Mouse (Mus musculus) limb, embryonic 12.5 days (tissue): Measurements from ENCODE around the gene Olfr324. TPM values are rescaled to one million over a fixed set of nuclear protein-coding genes. Genes with fewer than 3 reads are reported as not detected.

Experiments used
- ATAC-seq: fragments of 200-750 bp; cut with Nextera tagmentation; 2 replicates; pipeline ENCODE4 v1.8.0; 2017; ENCODE audit warnings: low read depth, moderate TSS enrichment; ENCODE audit not compliant: insufficient number of reproducible peaks, insufficient read depth, low FRiP score, low TSS enrichment
- H3K27ac ChIP-seq: fragments of 300-500 bp; sonication (generic); 2 replicates; pipeline ENCODE4 v1.5.1; 2016; ENCODE audit warnings: mild to moderate bottlenecking, moderate library complexity
- H3K27me3 ChIP-seq: fragments of 300-500 bp; sonication (generic); 2 replicates; pipeline ENCODE4 v1.6.1; 2016; ENCODE audit warnings: mild to moderate bottlenecking, moderate library complexity
- H3K36me3 ChIP-seq: fragments of 300-500 bp; sonication (generic); 2 replicates; pipeline ENCODE4 v1.6.1; 2016; ENCODE audit warnings: mild to moderate bottlenecking, moderate library complexity
- H3K4me1 ChIP-seq: fragments of 300-500 bp; sonication (generic); replicated peaks from 2 replicates; pipeline ENCODE4 v1.6.1; 2016
- H3K4me2 ChIP-seq: fragments of 300-500 bp; sonication (generic); 2 replicates; pipeline ENCODE4 v1.6.1; 2016; ENCODE audit warnings: mild to moderate bottlenecking, moderate library complexity
- H3K4me3 ChIP-seq: fragments of 300-500 bp; sonication (generic); replicated peaks from 2 replicates; pipeline ENCODE4 v1.5.1; 2016; ENCODE audit warnings: mild to moderate bottlenecking
- H3K9ac ChIP-seq: fragments of 300-500 bp; sonication (generic); replicated peaks from 2 replicates; pipeline ENCODE4 v1.6.1; 2016; ENCODE audit warnings: mild to moderate bottlenecking, moderate library complexity
- H3K9me3 ChIP-seq: fragments of 300-500 bp; sonication (generic); 2 replicates; pipeline ENCODE4 v1.6.1; 2016; ENCODE audit warnings: mild to moderate bottlenecking, moderate library complexity
- WGBS: fragments of 180-500 bp; shearing (Covaris S2); methylation state at CpG from one replicate; pipeline ENCODE4 v1.1.7; 2016; 5-methylcytosine and 5-hydroxymethylcytosine counted together
- polyA plus RNA-seq: library from polyadenylated mRNA; unstranded; fragments of >200 nt; fragmentation: Nextera tagmentation; extraction: Ambion mirVana; gene quantifications from 2 replicates; pipeline ENCODE4 v1.2.1, GENCODE M21; 2016

The Olfr324 gene
- polyA plus RNA-seq = not detected in 2 replicates

DNA sequence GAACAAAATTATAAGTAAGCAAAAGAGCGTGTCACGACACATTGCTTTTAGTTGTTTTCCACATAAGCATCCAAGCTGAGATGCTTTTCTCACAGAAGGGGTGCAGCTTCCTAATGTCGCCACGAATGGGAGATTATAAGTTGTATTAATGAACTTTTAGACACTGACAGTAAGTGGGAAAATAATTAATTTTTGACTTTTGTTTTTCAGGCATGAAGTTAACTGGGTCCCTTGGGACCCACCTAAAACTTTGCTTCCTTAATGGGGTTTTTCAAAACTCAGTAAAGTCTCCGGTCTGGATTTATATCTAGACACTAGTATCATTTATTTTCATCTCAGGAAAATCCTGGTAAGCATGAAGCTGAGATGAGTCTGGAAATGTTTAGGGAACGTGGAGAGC, at the start of gene Olfr324:
Gene Olfr324 (plus strand): TSS at position 301 of the 400 bp plus-strand sequence.
- no peak for ATAC-seq
- Histone ChIP-seq H3K4me2 (no peak within 1 kb of the TSS), H3K4me1 (no peaks in the 10 kb centered on the region), H3K9me3 (no peaks in the 10 kb centered on the region), H3K36me3 (no peaks in the 10 kb centered on the region), H3K4me3 (no peak within 1 kb of the TSS), H3K9ac (no peak within 1 kb of the TSS), H3K27me3 (no peaks in the 10 kb centered on the region; the same call in 1 of the 2 replicates), H3K27ac (no peak within 1 kb of the TSS)
- WGBS = 85% methylated on average over 6 of the region's 6 CpGs

DNA sequence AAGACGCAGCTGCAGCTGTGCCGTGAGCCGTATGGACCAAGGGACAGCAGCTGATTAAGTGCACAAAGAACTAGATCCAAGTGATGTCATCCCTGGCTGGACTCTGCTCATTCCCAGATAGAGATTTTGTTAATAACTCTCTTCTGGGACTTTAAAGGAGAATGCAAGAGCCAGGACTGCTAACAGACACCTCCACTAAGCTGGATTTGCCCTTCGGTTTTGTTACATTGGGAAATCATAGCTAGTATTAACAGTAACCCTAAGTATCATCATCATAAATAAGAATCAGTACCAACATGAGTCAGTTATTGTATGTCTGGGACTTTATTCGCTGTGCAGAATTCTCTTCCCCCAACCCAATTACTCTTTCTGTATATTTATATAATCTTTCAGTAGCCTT, 48.6 kb upstream of the Olfr324 start, which contains the start of gene Olfr329-ps:
Gene Olfr329-ps (minus strand): TSS at position 101 of the 400 bp plus-strand sequence.
- WGBS = 83% methylated on average over 5 of the region's 5 CpGs
- no peak for ATAC-seq
- Histone ChIP-seq H3K27ac (no peak within 1 kb of the TSS), H3K27me3 (no peaks in the 10 kb centered on the region), H3K4me2 (no peak within 1 kb of the TSS), H3K4me3 (no peak within 1 kb of the TSS), H3K36me3 (no peaks in the 10 kb centered on the region), H3K9me3 (no peaks in the 10 kb centered on the region), H3K4me1 (no peaks in the 10 kb centered on the region), H3K9ac (no peak within 1 kb of the TSS)

DNA sequence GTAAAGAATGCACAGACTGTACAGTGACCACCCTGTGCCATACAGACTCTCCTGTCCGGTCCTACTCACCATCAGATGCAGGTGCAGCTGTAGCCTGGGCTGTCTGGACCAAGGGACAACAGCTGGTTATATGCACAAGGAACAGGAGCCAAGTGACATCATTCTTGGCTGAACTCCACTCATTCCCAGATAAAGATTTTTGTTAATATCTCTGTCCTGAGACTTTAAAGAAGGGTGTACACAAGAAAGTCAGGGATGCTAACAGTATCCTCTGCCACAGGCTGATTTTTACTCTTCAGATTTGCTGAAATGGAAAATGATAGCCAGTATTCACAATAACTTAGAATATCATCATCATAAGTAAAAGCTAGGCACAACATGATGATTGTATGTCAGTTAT, 39.4 kb upstream of the Olfr324 start, which contains the start of gene Olfr328:
Gene Olfr328 (minus strand): TSS at position 101 of the 400 bp plus-strand sequence.
- no peaks in the 10 kb centered on the region for H3K4me1 ChIP-seq
- WGBS = 77% methylated on average over 1 of the region's 1 CpGs
- no peak within 1 kb of the TSS for H3K27ac ChIP-seq
- H3K36me3 ChIP-seq = no peaks in the 10 kb centered on the region
- no peak for ATAC-seq
- no peaks in the 10 kb centered on the region for H3K9me3 ChIP-seq
- H3K9ac ChIP-seq = no peak within 1 kb of the TSS
- no peak within 1 kb of the TSS for H3K4me2 ChIP-seq
- H3K4me3 ChIP-seq = no peak within 1 kb of the TSS
- H3K27me3 ChIP-seq = no peaks in the 10 kb centered on the region

DNA sequence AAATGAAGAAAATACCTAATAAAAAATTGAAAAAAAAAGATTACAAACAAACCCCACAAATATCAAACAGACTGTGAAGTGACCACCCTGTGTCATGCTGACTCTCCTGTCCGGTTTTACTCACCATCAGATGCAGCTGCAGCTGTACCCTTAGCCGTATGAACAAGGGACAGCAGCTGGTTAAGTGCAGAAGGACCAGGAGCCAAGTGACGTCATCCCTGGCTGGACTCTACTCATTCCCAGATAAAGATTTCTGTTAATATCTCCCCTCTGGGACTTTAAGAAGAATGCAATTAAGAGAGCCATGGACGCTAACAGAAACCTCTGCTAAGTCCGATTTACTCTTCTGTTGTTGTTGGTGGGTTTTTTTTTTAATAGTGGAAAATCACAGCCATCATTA, 24.5 kb upstream of the Olfr324 start, which contains the start of gene Olfr224:
Gene Olfr224 (minus strand): TSS at position 149 of the 400 bp plus-strand sequence.
- Histone ChIP-seq H3K27ac (no peak within 1 kb of the TSS), H3K9me3 (no peaks in the 10 kb centered on the region), H3K9ac (no peak within 1 kb of the TSS), H3K4me1 (no peaks in the 10 kb centered on the region), H3K4me2 (no peak within 1 kb of the TSS), H3K36me3 (no peaks in the 10 kb centered on the region), H3K27me3 (no peaks in the 10 kb centered on the region), H3K4me3 (no peak within 1 kb of the TSS)
- ATAC-seq = no peak
- WGBS = 81% methylated on average over 5 of the region's 5 CpGs

DNA sequence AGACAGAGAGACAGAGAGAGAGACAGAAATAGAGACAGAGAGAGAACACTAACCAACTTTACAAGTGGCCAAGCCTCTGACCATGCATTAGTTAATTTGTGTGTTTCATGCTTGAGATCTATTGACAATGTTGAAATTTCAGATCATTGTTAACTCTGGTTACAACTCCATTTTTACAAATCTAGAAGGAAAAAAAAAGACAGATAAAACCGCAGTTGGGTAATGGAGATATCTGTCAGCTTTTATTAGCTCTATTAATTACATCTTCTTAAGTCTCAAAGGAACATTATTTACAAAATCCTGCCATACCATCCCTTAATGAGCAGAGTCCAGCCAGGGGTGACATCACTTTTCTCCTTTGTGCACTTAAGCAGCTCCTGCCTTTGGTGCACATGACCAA, 17.5 kb upstream of the Olfr324 start, which contains the start of gene Olfr325:
Gene Olfr325 (plus strand): TSS at position 301 of the 400 bp plus-strand sequence.
- Histone ChIP-seq H3K4me1 (no peaks in the 10 kb centered on the region), H3K27me3 (no peaks in the 10 kb centered on the region), H3K4me2 (no peak within 1 kb of the TSS), H3K9ac (no peak within 1 kb of the TSS), H3K9me3 (no peaks in the 10 kb centered on the region), H3K27ac (no peak within 1 kb of the TSS), H3K36me3 (no peaks in the 10 kb centered on the region), H3K4me3 (no peak within 1 kb of the TSS)
- no peak for ATAC-seq
- 98% methylated on average over 1 of the region's 1 CpGs for WGBS

DNA sequence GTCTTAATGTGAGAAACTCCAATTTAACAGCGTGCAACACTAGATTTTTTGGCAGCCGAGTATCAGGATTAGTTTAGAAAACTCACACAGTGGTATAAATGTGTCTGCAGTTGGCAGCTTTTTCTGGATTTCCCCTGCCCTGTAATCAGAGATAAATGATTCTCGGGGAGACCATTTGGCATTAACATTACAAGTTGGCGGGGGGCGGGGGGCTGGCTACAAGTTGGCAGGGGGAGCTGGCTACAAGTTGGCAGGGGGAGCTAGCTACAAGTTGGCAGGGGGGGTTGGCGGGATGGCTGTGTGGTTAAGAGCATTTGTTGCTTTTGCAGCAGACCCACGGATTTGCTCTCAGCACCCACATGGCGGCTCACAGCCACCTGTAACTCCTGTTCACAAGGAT, 16.3 kb upstream of the Olfr324 start:
- Histone ChIP-seq H3K4me2 (no peak overlapping the region), H3K27me3 (no peaks in the 10 kb centered on the region), H3K9me3 (no peaks in the 10 kb centered on the region), H3K4me3 (no peak overlapping the region), H3K36me3 (no peaks in the 10 kb centered on the region), H3K9ac (no peak overlapping the region), H3K4me1 (no peaks in the 10 kb centered on the region), H3K27ac (no peak overlapping the region)
- WGBS = 82% methylated on average over 8 of the region's 8 CpGs
- no peak for ATAC-seq

DNA sequence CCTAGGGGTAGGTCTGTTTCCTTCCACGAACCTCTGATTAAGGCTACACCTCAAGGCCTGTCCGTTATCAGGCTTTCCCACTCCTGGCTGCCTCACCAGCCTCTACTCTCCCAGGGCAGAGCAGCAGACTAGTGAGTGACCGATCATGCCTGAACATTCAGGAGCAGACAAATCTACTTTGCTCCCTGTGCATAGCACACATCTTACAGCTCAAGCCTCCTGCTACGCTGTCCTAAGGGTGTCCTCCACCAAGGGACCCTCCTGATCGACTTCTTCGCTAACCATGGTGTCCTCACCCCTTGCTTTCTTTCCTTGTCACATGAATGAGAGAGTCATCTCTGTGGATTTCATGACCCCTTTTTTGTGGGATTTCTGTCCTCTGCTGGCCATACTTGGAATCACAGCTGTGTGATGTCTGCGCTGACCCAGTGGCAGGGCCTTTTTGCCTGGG, 7.0 kb upstream of the Olfr324 start:
- Histone ChIP-seq H3K27ac (no peak overlapping the region), H3K36me3 (no peaks in the 10 kb centered on the region), H3K4me1 (no peaks in the 10 kb centered on the region), H3K9me3 (no peaks in the 10 kb centered on the region), H3K4me3 (no peak overlapping the region), H3K9ac (no peak overlapping the region), H3K4me2 (no peak overlapping the region), H3K27me3 (no peaks in the 10 kb centered on the region)
- ATAC-seq = no peak
- WGBS = 69% methylated on average over 7 of the region's 7 CpGs

DNA sequence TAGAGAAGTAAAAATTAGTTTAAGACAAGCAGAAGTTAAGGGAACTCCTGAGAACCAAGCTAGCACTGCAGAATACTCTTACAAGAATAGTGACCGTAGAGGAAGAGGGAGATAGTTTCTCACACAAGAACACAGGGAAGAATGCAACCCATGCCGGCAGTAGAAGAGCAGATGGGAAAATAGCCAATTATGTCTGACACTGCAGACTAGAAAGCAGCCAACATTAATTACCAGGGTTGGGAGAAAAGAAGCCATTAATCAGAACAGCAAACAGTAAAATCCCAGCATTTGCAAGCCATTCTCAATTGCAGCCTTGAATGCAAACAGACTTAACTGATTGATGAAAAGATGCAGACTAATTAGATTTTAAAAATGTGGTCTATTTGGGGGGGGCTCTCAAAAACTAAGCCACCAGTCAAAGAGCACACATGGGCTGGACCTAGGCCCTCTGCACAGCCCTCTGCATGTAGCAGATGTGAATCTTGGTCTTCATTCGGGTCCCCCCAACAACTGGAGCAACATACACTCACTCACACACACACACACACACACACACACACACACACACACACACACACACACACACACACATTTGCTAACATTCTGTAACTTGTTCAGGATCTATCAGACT, 6.2 kb upstream of the Olfr324 start:
- H3K4me1 ChIP-seq = no peaks in the 10 kb centered on the region
- H3K4me2 ChIP-seq = no peak overlapping the region
- H3K27ac ChIP-seq = no peak overlapping the region
- H3K9me3 ChIP-seq = no peaks in the 10 kb centered on the region
- H3K9ac ChIP-seq = no peak overlapping the region
- 65% methylated on average over 3 of the region's 3 CpGs for WGBS
- H3K36me3 ChIP-seq = no peaks in the 10 kb centered on the region
- no peak for ATAC-seq
- H3K4me3 ChIP-seq = no peak overlapping the region
- H3K27me3 ChIP-seq = no peaks in the 10 kb centered on the region

DNA sequence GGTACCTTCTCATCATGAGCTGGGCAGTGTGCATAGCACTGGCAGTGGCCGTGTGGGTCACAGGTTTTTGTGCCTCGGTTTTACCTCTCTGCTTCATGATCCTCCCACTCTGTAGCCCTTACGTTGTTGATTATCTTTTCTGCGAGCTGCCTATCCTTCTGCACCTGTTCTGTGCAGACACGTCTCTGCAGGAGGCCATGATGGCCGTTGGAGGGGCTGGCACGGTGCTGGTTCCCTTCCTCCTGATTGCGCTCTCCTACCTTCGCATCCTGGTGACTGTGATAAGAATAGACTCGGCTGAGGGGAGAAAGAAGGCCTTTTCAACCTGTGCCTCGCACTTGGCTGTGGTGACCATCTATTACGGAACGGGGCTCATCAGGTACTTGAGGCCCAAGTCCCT, 2.9 kb downstream of the Olfr324 start:
- no peak overlapping the region for H3K27ac ChIP-seq
- ATAC-seq = no peak
- no peak overlapping the region for H3K9ac ChIP-seq
- no peak overlapping the region for H3K4me3 ChIP-seq
- no peaks in the 10 kb centered on the region for H3K36me3 ChIP-seq
- no peak overlapping the region for H3K4me2 ChIP-seq
- no peaks in the 10 kb centered on the region; the same call in 1 of the 2 replicates for H3K27me3 ChIP-seq
- H3K9me3 ChIP-seq = no peaks in the 10 kb centered on the region
- no peaks in the 10 kb centered on the region for H3K4me1 ChIP-seq
- 87% methylated on average over 13 of the region's 13 CpGs for WGBS

DNA sequence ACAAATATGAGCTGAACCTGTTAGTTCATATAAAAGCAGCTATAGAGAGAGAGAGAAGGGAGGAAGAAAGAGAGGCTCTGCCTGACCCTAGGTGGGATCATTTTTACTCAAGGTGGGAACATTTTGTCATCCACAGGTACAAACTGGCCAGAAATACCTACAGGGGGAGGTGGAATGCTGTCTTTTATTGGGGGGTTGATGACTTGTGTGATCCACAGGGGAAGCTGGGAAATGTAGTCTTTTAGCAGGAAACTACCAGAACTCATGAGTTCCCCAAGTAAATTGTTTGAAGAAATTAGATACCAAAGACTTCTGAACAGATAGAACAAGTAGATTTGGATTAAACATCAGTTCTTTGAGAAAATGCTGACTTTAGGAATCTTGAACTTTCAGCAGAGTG, 7.1 kb downstream of the Olfr324 start:
- no peaks in the 10 kb centered on the region for H3K9me3 ChIP-seq
- no peak overlapping the region for H3K4me3 ChIP-seq
- ATAC-seq = no peak
- H3K27ac ChIP-seq = no peak overlapping the region
- H3K9ac ChIP-seq = no peak overlapping the region
- no peaks in the 10 kb centered on the region; the same call in 1 of the 2 replicates for H3K27me3 ChIP-seq
- H3K4me1 ChIP-seq = no peaks in the 10 kb centered on the region
- H3K4me2 ChIP-seq = no peak overlapping the region
- no peaks in the 10 kb centered on the region for H3K36me3 ChIP-seq

DNA sequence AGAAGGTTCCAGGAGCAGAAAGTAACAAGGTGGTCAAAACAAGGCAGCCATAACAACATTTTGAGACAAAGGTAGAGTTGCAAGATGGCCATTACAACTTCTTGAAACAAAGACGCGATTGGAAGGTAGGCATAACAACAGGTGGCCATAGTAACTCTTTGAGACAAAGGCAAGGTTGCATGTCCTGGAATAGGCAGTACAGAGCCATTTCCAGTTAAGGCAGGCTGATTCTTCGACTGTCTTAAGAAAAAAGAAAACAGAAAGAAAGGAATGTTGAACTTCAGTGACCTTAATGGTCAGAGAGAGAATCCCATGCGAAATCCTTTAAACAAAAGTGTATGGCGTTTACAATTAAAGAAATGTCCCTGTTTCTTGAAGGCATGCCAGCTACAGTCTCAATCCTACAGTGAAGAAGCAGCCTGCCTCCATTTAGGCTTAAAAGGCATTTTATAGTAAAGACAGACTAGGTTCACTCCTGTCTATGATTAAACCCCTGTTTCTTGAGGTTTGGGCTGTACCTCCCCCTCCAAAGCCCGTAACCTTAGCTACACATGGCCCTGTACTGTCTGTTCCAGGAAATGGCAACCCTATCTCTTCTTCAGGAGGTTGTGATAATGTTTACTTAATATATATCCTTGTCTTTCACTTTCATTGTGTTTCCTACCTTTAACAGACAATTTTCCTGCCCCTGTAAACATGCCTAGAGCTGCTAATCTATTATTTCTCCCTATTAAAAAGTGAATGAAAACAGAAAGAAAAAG, 8.1 kb downstream of the Olfr324 start:
- H3K4me1 ChIP-seq = no peaks in the 10 kb centered on the region
- no peak for ATAC-seq
- H3K9me3 ChIP-seq = no peaks in the 10 kb centered on the region
- 82% methylated on average over 6 of the region's 6 CpGs for WGBS
- H3K4me2 ChIP-seq = no peak overlapping the region
- H3K27me3 ChIP-seq = no peaks in the 10 kb centered on the region; the same call in 1 of the 2 replicates
- no peaks in the 10 kb centered on the region for H3K36me3 ChIP-seq
- no peak overlapping the region for H3K27ac ChIP-seq
- no peak overlapping the region for H3K4me3 ChIP-seq
- no peak overlapping the region for H3K9ac ChIP-seq
